Mouse (Mus musculus): ENCODE results near the gene Nckap1l.

DNA sequence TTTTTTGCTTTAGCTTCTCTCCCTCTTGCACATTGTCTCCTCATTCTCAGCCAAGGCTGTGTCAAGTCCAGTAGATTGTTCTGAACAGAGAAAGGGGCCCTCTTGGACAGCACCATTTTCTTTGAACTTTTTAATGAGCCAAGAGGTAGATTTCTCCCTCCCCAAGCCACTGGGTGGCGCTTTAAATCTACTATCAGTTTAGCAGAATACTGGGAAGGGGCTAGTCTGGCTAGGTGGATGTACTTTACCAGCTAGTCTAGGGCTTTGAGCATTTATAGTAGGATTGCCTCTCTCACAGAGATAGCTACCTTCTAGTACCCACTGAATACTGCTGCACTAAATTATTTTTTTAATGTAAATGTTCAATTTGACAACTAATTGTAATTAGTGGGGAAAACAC is 28.9 kb downstream of the Nckap1l start:
- no peak for TF ChIP-seq CTCF (IDR thresholded peaks at IDR 0.05; ENCODE audit: extremely low read depth, insufficient read depth, insufficient read length, insufficient replicate concordance)
- TF ChIP-seq POLR2A (IDR thresholded peaks at IDR 0.05; ENCODE audit: low read depth, low read length) = no peak
